Mouse (Mus musculus): ENCODE measurements around the gene Tysnd1. TPM values are rescaled to one million over a fixed set of nuclear protein-coding genes. Genes with fewer than 3 reads are reported as not detected.

Gene Tysnd1
- total RNA-seq, 2 experiments from 2014 or later, result 23.8 to 25.8 TPM

DNA sequence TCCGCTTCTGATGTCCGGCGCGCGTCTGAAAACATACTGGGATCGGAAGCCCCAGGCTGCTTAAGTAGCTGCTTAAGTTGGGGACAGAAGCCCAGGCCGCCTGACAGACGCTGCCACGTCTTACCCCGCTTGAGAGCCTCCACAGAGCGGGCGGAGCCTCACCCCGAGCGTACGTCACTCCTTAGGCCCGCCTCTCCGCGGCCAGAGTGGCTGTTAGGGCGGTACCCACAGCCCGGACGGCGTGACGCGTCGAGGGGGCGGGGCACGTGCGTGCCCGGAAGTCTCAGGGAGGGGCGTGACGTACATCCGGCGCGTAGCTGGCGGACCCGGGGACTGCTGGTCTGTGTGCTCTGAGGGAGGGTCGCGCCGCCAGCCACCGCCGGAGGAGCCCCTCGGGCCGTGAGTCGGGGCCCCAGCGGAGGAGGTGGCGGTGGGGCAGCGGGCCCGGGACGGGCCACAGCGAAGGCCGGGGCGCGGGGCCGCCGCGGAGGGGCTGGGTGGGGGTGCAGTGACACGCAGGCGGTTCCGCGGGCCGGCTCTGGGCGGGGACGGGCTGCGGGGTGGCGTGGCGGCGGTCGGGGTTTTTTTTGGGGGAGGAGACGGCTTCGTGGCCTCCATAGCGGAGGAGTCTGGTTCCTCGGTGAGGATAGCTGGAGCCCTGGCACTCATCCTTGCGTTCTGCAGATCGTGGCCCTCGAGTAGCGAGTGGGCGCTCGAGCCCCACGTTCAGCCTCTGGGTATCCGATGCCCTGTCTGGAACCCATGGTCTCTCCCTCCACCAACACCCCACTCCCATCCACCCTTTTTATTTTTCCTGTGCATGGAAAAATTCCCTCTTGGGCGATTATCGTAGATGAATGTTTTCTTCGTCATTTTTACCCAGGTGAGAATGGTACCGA, 15.1 kb upstream of the Tysnd1 start, which contains the start of gene Sar1a:
Sar1a (plus strand) TSS at position 285 of the 899 bp plus-strand sequence.
- peak; percentile 98 to 99 for DNase-seq

DNA sequence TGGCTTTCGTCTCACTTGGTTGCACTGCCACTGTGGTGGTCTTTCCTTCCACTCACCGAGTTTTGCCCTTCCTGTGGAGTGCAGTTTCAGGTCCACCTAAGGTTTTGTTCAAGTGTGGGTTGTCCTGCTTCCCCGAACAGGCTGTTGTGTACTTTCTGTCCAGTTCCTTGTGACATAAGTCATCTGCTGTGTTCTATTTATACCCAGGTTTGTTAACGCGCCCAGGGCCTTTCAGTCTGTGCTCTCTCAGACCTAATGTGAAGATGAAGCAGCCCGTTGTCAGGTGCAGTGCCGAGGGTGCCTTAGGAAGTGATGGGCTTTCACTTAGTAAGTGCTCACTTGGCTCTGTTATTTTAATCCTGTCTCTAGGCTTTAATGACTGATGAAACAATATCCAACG, 5.9 kb upstream of the Tysnd1 start:
- peak; percentile 61 to 62 for DNase-seq

DNA sequence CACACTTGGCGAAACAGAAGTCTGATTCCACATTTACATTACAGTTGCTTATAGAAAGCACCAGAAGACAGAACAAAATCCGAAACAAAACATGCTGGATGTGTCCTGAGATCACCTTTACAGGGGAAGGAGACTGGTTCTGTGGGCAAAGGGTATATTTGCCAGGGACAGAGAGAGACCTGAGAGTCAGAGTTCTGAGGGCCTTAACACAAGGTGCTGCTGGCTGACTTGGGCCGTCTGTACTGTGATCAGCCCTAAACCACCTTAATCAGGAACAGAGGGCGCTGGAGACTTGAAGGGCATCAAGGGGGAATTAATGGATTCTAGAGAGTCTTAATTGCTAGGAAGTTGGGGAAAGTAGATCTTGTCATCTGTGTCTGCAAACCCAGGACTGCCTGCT, 1.8 kb upstream of the Tysnd1 start:
- no peak for DNase-seq

DNA sequence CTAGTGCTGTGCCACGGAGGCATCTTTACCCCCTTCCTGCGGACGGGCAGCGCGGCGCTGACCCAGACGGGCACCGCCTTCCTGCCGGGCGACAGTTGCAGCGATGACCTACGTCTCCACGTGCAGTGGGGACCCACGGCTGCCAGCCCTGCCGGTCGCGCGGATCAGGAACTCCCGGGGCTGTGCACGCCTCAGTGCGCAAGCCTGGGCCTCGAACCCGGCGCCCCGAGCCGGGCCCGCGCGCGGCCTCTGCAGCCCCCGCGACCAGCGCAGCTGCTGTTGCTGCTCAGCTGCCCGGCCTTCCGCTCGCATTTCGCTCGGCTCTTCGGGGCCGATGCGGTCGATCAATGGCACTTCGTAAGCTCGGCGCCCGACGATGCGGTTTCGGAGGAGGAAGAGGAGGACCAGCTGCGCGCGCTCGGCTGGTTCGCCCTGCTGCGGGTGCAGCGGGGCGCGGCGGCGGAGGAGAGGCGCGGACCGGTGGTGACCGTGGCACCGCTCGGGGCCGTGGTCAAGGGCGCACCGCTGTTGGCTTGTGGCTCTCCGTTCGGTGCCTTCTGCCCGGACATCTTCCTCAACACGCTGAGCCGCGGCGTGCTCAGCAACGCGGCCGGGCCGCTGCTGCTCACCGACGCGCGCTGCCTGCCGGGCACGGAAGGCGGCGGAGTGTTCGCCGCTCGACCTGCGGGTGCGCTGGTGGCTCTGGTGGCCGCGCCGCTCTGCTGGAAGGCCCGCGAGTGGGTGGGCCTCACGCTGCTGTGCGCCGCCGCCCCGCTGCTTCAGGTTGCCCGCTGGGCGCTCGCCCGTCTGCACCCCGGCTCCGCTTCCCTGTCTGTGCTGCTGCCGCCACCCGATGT, 617 bp downstream of the Tysnd1 start:
- no peak for DNase-seq

DNA sequence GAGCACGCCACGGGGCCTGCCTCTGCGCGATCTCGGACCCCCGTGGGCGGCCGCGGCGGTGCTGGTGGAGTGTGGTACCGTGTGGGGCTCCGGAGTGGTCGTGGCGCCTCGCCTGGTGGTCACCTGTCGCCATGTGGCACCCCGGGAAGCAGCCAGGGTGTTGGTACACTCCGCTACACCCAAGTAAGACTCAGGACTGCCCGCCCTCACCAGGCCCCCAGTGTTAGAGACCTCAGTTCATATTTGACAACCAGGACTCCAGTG, 1.2 kb downstream of the Tysnd1 start:
- DNase-seq, result no peak

DNA sequence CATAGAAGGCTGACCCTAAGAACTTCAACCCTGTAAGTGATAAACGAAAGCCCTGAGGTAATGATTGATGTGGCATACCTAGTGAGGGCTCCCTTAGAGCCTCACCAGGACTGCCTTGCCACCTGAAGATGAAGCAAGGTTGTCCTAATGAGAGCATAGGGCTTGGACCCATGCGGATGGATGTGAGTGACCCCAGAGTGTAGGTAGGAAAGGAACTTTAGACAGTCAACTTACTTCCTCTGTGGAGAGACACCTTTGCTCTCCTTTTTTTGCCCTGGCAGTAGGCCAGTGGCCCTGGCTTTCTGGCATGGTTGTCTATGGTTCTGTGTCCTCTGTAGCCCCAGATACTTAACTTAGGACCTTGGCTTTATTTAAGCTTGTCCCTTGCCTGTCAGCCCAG, 1.7 kb downstream of the Tysnd1 start:
- peak in 1 of 2 experiments; percentile 38 for DNase-seq

DNA sequence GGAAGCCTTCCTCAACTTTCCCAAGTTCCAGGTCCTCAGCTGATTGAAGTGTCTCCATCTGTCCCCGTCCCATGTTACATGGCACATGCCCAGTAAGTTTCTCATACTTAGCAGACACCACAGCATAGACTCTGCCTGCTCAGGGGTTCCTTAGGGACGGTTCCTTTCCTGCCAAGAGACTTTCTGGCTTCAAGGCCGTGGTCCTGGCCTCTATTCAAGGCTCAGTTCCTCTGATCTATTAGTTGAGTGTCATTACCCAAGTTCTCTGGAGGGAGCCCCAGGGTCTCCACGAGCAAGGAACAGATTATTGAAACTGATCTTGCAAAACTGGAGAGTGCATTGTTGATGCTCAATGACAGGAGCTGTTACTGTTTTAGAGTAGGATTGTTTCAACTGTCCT, 9.3 kb downstream of the Tysnd1 start:
- DNase-seq, result no peak

DNA sequence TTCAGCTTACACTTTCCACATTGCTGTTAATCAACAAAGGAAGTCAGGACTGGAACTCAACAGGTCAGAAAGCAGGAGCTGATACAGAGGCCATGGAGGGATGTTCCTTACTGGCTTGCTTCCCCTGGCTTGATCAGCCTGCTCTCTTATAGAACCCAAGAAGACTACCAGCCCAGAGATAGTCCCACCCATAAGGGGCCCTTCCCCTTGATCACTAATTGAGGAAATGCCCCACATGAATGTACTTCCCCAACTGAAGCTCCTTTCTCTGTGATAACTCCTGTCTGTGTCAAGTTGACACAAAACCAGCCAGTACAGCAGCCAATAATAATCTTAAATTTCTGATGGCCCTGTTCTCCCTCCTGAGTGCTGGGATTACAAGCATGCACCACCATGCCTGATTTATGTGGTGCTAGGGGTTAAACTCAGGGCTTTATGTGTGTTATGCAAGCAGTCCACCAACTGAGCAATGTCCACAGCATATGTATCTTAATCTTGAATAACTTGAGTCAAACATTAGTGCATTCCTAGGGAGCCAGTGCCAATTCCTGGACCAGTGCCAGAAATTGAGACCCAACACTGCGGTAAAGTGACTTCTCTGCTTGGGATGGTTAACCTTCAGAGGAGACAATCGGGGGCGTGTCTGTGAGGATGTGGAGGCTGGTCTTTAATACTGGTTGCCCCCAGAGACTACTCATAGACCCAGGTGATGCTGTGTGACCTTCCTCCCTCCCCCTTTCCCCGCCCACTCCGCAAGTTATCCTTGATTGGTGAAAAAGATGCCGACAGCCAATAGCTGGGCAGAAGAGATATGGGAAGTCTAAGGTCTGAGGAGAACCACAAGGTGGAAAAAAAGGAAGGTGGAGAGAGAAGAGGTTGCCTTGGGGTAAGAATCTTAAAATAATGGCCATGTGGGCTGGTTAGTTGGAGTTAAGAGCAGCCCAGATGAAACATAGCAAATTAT, 11.4 kb downstream of the Tysnd1 start:
- DNase-seq, result no peak

DNA sequence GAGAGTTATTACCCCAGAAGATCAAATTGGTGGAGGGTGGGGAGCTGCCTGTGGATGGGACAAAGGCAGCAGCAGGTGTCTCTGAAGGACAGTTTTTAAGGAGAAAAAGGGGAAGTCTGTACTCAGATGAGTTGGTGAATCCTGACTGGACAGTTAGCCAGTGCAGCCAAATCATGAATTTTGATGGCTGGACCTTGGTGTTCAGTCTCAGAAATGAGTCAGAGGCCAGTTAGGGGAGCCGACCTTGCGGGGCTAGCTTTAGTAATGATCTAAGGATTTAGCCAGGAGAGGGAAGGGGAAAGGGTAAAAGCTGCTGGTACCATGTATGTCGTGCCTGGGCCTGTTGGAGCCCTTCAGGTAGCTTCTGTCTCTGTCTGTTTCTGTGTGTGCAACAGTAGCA, 18.3 kb downstream of the Tysnd1 start:
- DNase-seq, result no peak

DNA sequence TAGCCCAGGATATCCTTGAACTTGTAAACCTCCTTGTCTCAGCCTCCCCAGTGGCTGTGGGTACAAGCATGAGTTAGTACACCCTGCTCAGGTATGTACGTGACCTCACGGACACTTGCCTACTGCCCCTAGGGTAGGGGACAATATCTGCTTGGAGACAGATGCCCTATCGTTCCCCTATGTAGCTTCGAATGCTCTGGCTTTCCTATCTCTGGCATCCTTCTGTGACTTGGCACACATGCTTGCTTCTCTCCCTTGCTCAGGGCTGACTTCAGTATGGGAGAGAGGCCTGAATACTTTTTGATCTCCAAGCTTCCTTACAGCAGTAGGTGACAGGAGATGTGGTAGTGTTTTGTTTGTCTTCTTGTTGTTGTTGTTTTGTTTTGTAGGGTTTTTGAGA, 18.8 kb downstream of the Tysnd1 start:
- no peak for DNase-seq

DNA sequence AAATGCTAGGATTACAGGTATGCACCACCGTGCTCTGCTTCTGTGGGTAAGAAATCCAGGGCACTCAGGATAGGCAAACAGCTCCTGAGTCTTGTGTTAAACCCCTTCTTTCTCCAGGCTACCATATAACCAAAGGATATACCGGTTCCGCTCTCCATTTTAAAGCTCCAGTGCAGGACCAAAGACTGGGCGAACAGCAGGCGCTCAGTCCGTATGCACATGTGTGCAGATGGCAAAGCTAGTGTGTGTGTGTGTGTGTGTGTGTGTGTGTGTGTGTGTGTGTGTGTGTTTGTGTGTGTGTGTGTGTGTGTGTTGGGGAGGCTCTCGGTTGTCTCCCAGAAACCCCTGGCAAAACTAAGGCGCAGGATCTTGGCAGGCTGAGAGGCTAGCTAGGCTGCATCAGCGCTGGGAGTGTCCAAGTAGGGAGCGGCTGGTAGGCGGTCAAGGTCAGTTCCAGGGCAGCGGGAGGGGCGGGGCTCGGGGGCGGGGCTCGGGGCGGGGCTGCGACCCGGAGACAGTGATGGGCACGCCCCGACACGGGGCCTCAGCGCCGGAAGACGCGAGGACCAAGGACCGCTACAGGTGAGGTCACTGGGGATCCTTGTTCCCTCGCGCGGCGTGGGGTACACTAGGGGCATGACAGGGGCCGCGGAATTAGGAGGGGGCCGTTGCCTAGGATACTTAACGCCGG, 19.6 kb downstream of the Tysnd1 start, which contains the start of gene Aifm2:
Aifm2 (plus strand) TSS at position 493 of the 691 bp plus-strand sequence.
- DNase-seq, result peak; percentile 73 to 88

DNA sequence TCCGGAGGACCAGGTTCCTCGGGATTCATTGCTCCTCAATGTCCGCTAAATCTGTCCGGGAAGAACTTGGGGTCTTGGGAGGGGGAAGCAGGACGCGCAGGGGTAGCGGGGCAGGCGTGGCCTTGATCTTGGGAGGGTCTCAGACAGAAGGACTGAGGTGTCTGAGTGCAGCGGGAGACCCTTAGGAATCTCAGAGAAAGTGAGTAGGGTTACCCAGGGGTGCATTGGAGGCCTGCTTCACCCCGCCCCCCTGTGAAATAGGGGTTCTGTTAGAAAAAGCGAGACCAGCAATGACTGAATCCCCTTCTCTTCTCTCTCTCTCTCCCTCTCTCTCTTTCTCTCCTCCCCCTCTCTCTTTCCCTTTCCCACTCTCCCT, 20.1 kb downstream of the Tysnd1 start:
- no peak for DNase-seq

DNA sequence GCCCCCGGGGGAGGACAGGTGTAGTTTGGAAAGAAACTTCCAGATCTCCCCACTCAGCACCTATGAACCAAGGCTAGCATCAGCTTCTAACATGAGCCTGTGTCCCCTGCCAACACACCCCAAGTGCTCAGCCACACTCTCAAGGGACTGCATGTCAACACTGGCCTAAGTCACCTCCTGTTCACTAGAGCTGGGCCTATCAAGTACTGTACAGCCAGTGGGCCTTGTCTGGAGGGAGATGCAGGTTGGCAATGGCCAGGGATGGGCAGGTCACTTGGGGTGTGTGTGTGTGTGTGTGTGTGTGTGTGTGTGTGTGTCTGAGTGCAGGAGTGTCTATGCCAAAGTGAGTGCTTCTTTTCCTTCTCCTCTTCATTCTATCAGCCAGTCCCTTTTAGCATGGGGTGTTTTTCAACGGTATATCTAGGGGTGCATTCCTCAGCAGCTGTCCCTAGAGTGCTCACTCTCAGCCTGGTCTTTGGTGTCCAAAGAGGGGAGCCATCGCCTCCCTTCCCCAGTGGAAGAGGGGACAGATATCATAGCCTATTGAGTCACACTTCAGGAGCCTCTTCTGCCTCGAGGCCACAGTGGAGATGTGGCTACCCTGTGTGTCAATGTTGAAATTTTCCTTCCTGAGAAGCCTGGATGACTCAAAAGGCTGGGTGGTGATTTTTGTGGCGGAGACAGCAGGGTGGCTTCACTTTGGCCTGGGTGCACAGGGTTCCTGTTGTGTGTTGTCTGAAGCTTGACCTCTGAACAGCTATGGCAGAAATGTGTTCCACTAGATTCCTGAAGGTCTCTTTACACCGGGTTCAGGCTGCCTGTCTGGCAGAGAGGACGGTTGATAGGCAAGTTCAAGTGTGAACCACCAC, 20.9 kb downstream of the Tysnd1 start:
- peak; percentile 26 to 36 for DNase-seq

DNA sequence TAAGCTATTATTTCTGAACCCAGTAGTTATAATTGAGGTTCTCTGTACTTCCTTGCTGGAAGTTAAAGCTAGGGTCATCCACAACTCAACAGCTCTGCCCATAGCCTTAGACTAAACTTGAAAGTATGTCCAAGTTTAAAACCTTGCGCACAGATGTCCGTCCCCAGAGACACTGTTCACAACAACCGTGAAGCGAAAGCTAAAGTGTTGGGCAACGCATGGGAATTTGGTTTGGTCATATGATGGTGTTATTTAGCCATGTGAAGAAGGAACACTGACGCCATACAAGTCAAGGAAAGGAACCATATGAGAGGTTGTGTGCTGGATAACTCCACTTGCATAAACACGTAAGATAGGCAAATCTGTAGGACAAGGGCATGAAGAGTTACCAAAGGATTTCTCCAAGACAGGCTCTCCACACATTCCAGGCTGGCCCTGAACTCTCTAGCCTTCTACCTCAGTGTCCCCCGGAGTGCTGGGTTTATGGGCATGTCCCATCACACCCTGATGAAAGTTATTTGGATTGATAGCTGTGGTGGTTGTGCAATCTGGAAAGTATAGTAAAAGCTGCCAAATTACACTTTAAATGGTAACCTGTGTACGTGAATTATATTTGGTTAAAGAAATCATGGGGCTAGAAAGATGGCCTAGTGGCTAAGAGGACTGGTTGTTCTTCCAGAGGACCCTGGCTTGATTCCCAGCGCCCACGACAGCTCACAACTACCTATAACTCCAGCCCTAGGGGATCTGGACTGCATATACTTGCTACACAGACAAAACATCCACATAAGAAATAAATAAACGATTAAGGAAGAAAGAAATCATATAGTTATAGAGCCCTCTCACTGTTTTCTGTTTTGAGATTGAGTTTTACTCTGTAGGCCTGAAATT, 22.3 kb downstream of the Tysnd1 start:
- no peak for DNase-seq

DNA sequence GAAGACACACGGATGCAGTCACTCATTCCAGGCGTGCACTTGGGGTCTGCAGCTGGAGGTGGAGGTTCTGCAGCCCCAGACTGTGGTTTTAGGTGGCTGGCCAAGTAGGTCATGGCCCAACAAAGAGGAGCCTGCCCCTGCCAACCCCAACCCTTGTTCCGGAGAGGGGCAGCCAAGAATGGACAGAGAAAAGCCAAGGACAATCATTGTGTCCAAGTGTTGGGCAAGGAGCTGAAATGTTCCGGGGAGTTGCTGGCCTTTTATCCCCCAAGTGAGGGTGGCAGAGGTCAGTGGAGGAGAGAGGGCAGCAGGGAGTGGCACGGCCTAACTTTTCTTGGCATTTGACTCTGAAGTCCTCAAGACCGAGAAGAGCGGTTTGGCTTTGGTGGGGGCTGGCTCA, 25.0 kb downstream of the Tysnd1 start:
- peak in 1 of 2 experiments; percentile 22 for DNase-seq

DNA sequence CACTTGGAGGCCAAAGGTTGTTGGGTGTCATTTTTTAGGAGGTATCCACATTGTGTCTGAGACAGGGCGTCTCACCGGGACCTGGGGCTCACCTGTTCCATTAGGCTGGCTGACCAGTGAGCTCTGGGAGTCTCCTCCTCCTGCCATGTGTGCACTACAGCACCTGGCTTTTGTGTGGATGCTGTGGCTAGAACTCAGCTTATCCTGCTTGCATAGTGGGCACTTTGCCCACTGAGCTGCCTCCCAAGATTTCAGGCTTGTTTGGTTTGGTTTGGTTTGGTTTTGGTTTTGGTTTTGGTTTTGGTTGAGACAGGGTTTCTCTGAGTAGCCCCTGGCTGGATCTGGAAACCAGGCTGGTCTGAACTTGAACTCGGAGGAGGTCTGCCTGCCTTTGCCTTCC, 26.9 kb downstream of the Tysnd1 start:
- no peak for DNase-seq

DNA sequence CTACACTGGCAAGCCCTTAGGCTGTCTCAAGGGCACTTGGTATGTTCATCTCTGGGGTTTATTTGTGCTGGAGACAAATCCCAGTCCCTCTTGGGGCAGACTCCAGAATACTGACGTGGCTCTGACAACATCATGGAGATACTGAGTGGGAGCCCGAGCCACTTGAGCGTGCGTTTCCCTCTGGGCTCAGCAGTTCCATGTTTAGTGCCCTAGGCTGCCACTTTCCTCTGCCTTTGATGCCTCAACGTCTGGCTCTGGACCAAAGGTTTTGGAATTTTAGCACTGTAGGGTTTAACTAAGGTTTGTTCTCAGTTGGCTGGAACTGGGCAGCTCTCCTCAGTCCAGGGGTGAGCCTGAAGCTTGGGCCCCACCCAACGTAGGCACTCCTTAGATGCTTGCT, 28.0 kb downstream of the Tysnd1 start:
- peak in 1 of 2 experiments; percentile 20 for DNase-seq

DNA sequence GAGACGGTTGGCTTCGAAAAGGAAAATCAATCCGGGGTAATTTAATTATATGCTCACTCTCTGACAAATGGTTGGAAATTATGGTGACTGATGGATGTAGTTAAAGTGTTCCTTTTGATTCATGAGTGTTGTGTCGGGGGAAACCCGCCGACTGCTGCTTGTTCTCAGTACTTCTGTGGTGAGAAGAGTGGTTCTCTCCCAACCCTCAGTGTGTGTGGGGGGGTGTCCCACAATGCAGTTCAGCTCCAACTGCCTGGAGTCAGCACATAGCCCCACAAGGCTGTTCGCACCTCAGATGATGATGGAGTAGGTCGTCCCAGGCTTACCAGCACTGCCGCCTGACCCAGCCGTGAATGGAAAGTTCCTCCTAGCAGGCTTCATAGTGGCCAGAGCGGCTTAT, 33.9 kb downstream of the Tysnd1 start:
- no peak for DNase-seq

DNA sequence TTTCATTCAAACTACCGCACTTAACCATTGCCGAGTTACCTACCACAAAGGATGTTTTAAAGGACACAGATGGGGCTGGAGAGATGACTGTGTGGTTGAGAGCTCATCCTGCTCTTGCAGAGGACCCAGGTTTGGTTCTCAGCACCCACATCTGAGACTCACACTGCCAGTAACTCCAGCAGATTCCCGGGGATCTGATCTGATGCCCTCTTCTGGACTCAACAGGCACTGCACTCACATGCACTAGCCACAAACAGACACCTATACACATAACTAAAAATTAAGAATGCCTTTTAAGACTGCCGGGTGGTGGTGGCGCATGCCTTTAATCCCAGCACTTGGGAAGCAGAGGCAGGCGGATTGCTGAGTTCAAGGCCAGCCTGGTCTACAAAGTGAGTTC, 34.9 kb downstream of the Tysnd1 start:
- no peak for DNase-seq
